ENCODE assay signal across 9 mouse cellular contexts in genomic region chr1:155516594-155516993, GRCm38 (mm10). TPM values are rescaled to one million over a fixed set of nuclear protein-coding genes. Genes with fewer than 3 reads are reported as not detected.
A peak's percentile ranks its signal among the peaks of the same experiment; 100 is the strongest.
DNase-seq lines count a peak whose midpoint lies in the region; ATAC-seq and TF ChIP-seq lines count a peak whose summit lies in the region.
"Had no signal": no experiment of that assay in that cellular context is flagged by ENCODE, and none has a peak within 500 bp of the region (broad histone marks: within the 10 kb centered on the region; RNA-seq: fewer than 3 reads in every experiment).

No protein-coding gene starts in this region.

- H3K4me2 ChIP-seq in liver, embryonic 11.5 days = no peak overlapping the region

- no peaks in the 10 kb centered on the region for H3K36me3 ChIP-seq in liver, adult 2 months (ENCODE audit: control insufficient read depth, insufficient read depth, low read length)
- no peaks in the 10 kb centered on the region for H3K36me3 ChIP-seq in liver, embryonic 11.5 days (ENCODE audit: control insufficient read depth, insufficient read depth, low read length)

- no peak for TF ChIP-seq POLR2A in liver, adult 2 months (IDR thresholded peaks at IDR 0.05; ENCODE audit: extremely low read depth, insufficient read depth, low read length)

- H3K79me2 ChIP-seq in liver, adult 2 months (ENCODE audit: control insufficient read depth, insufficient read depth, low read length) = no peaks in the 10 kb centered on the region

- TF ChIP-seq CTCF in liver, adult 2 months (IDR thresholded peaks at IDR 0.05; ENCODE audit: low read depth, low read length) = peak; percentile 81

- H3K4me1 ChIP-seq in liver, adult 2 months (ENCODE audit: control insufficient read depth, insufficient read depth, low read length) = no peaks in the 10 kb centered on the region
- no peaks in the 10 kb centered on the region for H3K4me1 ChIP-seq in liver, embryonic 11.5 days (replicated peaks; ENCODE audit: control insufficient read depth, insufficient read depth, low read length)

- DNase-seq in liver, adult 2 months (ENCODE audit: extremely low read depth, low read depth, low spot score) = peak; percentile 40
- no peak for DNase-seq in liver, embryonic 11.5 days (ENCODE audit: low spot score)
- peak; percentile 43 for DNase-seq in Muller cell, postnatal 12 days (ENCODE audit: inconsistent ontology term)
- peak; percentile 88 to 93 for DNase-seq in cerebellum, postnatal 10 days
- DNase-seq in gastrocnemius, postnatal 10 days = peak; percentile 62
- peak; percentile 54 to 75 for DNase-seq in left cerebral cortex, adult 18-20 months (ENCODE audit: low spot score in 2 of 2)
- DNase-seq in naive thymus-derived CD4-positive, alpha-beta T cell, adult 2 months (ENCODE audit: low read depth) = peak; percentile 68
- DNase-seq in thymus, postnatal 25 days = peak; percentile 62

- no peak overlapping the region for H3K4me3 ChIP-seq in liver, adult 2 months (ENCODE audit: insufficient read depth, low read depth, low read length)
- no peak overlapping the region for H3K4me3 ChIP-seq in liver, embryonic 11.5 days (ENCODE audit: low read depth, low read length)
- H3K4me3 ChIP-seq: megakaryocyte, embryonic 14.5 days had no signal

- 30% methylated on average over 7 of the region's 7 CpGs for WGBS in liver, adult 2 months
- WGBS in liver, embryonic 11.5 days = 40% methylated on average over 7 of the region's 7 CpGs

- no peaks in the 10 kb centered on the region for H3K9me3 ChIP-seq in liver, embryonic 11.5 days (ENCODE audit: control insufficient read depth, low read length)

- no peak overlapping the region for H3K9ac ChIP-seq in liver, adult 2 months (ENCODE audit: low read depth, low read length)
- no peak overlapping the region for H3K9ac ChIP-seq in liver, embryonic 11.5 days (ENCODE audit: low read depth, low read length)

- ATAC-seq in liver, embryonic 11.5 days (replicated peaks; ENCODE audit: low FRiP score) = no peak

- H3K27me3 ChIP-seq in liver, adult 2 months (ENCODE audit: control insufficient read depth, insufficient read depth, low read length) = no peaks in the 10 kb centered on the region; the same call in 1 of the 2 replicates
- no peaks in the 10 kb centered on the region for H3K27me3 ChIP-seq in liver, embryonic 11.5 days (replicated peaks; ENCODE audit: control insufficient read depth, insufficient read depth, low read length)

- no peak overlapping the region for H3K27ac ChIP-seq in liver, adult 2 months (replicated peaks; ENCODE audit: insufficient read depth, low read depth, low read length)
- no peak overlapping the region for H3K27ac ChIP-seq in liver, embryonic 11.5 days (ENCODE audit: low read depth, low read length)

RNA-seq across cellular contexts. Expression of gene Acbd6, which starts 41.3 kb away (rescaled TPM):
- 14.8 and 19.9 TPM in 2 replicates for total RNA-seq in liver, adult 2 months (2014; rRNA removed)
- 71.5 and 79.6 TPM in 2 replicates for polyA plus RNA-seq in liver, adult 2 months (2012; rRNA removed)
- polyA plus RNA-seq in liver, embryonic 11.5 days (2014; fragmentation: Nextera tagmentation; extraction: Ambion mirVana) = 101 and 106 TPM in 2 replicates
- 10 to 100 TPM; 56.2 to 59.8 TPM for total RNA-seq in gastrocnemius, postnatal 10 days (2021)
- 100 to 1,000 TPM; 106 to 108 TPM for total RNA-seq in left cerebral cortex, adult 18-20 months (2021)
